Mouse (Mus musculus): Measurements from ENCODE around the gene Ahrr. TPM values are rescaled to one million over a fixed set of nuclear protein-coding genes. Genes with fewer than 3 reads are reported as not detected.
A peak's percentile ranks its signal among the peaks of the same experiment; 100 is the strongest.

Gene Ahrr
- polyA plus RNA-seq, 1 experiment from 2014 or later: 0.54 TPM

DNA sequence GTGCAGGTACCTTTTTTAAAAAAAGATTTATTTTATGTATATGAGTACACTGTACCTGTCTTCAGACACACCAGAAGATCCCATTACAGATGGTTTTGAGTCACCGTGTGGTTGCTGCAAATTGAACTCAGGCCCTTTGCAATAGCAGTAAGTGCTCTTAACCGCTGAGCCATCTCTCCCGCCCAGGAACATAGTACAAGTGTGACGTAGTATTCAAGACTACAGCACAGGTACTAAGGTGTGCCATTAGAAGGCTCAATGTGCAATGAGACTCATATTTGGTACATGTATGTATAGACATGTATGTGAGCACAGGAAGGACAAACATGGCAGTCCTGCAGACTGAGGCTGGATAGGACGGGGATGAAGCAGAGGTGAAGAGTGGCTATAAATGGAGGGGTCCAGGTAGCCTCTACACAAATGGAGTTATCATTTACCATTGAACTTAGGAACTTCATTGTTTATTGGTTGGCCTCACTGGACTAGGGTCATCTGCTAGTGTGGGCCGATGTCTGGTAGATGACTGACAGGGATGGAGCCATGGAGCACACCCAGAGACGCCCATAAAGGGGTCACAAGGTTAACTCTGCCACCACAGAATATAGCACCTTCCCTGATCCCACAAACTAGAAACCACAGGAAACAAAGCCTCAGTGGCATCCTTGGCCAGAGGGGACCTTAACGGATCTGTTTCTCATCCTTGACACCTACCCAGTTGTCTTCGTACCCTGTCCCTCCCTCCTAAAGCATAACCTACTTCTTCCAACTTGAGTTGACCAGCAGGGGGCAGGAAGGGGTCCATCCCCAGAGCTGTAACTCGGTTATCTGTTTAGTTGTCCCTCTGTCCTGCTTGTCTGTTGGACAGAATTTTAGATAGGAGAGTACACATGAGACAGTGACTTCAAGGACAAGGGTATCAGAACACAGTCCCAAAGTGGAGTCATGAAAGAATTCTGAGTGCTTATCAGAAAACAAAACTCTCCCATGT lies 10.2 kb upstream of the Ahrr start:
- H3K9ac ChIP-seq (ENCODE audit: low read depth, low read length): no peak overlapping the region
- peak; percentile 63 for ATAC-seq
- WGBS: 81% methylated on average over 10 of the region's 10 CpGs

DNA sequence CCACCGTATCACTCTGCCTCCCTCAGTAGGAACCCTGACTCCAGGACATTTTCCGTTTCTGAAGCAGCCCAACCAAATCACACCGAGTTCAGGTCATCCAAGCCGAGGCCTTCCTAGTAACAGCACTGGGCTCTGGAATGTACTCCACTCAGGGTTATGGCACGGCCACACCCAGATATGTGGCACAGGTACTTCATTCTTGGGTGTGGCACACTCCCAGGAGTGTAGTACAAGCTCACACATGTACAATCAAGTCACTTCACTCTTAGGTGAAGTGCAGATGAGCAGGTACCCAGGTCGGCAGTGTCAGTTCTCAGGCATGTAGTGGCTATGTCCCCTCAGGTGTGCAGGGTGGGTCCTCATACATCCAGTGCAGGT lies 9.5 kb upstream of the Ahrr start:
- no peak overlapping the region for H3K9ac ChIP-seq (ENCODE audit: low read depth, low read length)
- no peaks in the 10 kb centered on the region for H3K4me1 ChIP-seq (ENCODE audit: control insufficient read depth, insufficient read depth, low read length)
- H3K4me3 ChIP-seq (ENCODE audit: low read length): no peak overlapping the region
- no peak overlapping the region for H3K4me2 ChIP-seq (ENCODE audit: low read depth, low read length)
- H3K9me3 ChIP-seq (ENCODE audit: control insufficient read depth, low read length): no peaks in the 10 kb centered on the region
- 58% methylated on average over 6 of the region's 6 CpGs for WGBS
- peaks cover 3% of the 10 kb centered on the region; the same call in 1 of the 2 replicates for H3K36me3 ChIP-seq (ENCODE audit: control insufficient read depth, insufficient read depth, low read length)
- ATAC-seq: peak; percentile 92
- H3K27me3 ChIP-seq (replicated peaks; ENCODE audit: control insufficient read depth, insufficient read depth, low read length): no peaks in the 10 kb centered on the region
- H3K27ac ChIP-seq (ENCODE audit: low read length): no peak overlapping the region

More for the DNA sequence above, 10.2 kb upstream of the Ahrr start:
- no peak overlapping the region for H3K4me3 ChIP-seq (ENCODE audit: low read length)
- no peak overlapping the region for H3K4me2 ChIP-seq (ENCODE audit: low read depth, low read length)
- no peaks in the 10 kb centered on the region for H3K27me3 ChIP-seq (replicated peaks; ENCODE audit: control insufficient read depth, insufficient read depth, low read length)
- peaks cover 3% of the 10 kb centered on the region; the same call in 1 of the 2 replicates for H3K36me3 ChIP-seq (ENCODE audit: control insufficient read depth, insufficient read depth, low read length)
- H3K9me3 ChIP-seq (ENCODE audit: control insufficient read depth, low read length): no peaks in the 10 kb centered on the region
- no peak overlapping the region for H3K27ac ChIP-seq (ENCODE audit: low read length)
- H3K4me1 ChIP-seq (ENCODE audit: control insufficient read depth, insufficient read depth, low read length): no peaks in the 10 kb centered on the region

DNA sequence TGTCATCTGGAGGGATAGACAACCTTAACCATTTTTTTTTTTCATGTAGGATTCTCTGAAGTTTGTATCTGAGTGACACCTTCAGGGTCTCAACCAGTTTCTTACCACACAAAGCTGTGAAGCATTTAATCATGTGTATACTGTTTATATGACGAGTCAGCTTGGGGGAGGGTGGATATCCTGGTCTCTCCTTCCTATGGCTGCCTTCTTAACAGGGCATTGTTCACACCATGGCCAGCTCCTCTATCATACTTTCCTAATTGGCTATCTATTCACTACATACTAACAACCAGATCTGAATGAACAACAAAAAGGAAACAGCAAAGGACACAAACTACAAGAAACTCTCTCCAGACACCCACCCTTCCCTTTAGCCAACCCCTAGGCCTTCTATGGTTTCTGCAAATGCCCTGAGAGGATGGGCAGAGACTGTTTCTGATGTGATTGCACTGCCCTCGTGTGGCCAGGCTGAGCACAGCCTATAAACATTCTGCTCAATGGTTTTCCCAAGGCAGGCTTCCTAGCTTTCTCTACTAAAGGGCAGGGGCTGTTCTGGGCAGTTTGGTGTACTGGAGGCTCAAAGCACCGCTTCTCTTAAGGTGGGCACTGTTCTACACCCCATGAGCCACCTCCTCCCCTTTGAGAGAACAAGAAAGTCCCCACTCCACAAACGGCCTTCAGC lies 8.9 kb upstream of the Ahrr start:
- peak; percentile 77 for ATAC-seq
- Histone ChIP-seq H3K4me1 (ENCODE audit: control insufficient read depth, insufficient read depth, low read length) (no peaks in the 10 kb centered on the region), H3K4me3 (ENCODE audit: low read length) (no peak overlapping the region), H3K36me3 (ENCODE audit: control insufficient read depth, insufficient read depth, low read length) (peaks cover 3% of the 10 kb centered on the region; the same call in 1 of the 2 replicates), H3K9ac (ENCODE audit: low read depth, low read length) (no peak overlapping the region), H3K9me3 (ENCODE audit: control insufficient read depth, low read length) (no peaks in the 10 kb centered on the region), H3K4me2 (ENCODE audit: low read depth, low read length) (no peak overlapping the region), H3K27me3 (replicated peaks; ENCODE audit: control insufficient read depth, insufficient read depth, low read length) (no peaks in the 10 kb centered on the region), H3K27ac (ENCODE audit: low read length) (no peak overlapping the region)
- 38% methylated on average over 4 of the region's 4 CpGs for WGBS

DNA sequence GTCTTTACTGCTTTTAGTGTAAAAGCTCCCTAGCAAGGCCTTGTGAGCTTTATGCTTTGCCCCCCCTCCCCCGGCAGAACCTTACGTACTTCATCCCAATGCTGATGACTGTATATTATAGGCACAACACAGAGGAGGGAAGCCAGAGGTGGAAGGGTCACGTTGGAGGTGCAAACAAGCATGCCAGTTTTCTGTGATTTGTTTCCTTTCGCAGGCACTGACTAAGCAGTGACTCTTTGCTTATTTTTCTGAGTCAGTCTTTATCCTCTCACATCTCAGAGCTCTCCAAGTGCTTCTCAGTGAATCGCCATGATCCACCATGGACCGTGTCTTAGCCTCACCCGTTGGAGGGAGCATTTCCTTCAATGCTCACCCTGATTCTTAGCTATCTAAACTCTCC lies 4.2 kb upstream of the Ahrr start:
- no peak overlapping the region for H3K4me3 ChIP-seq (ENCODE audit: low read length)
- 73% methylated on average over 7 of the region's 7 CpGs for WGBS
- no peaks in the 10 kb centered on the region for H3K9me3 ChIP-seq (ENCODE audit: control insufficient read depth, low read length)
- H3K4me1 ChIP-seq (ENCODE audit: control insufficient read depth, insufficient read depth, low read length): peaks cover 5% of the 10 kb centered on the region; the same call in 1 of the 2 replicates
- H3K4me2 ChIP-seq (ENCODE audit: low read depth, low read length): no peak overlapping the region
- peaks cover 6% of the 10 kb centered on the region; the same call in 1 of the 2 replicates for H3K27me3 ChIP-seq (replicated peaks; ENCODE audit: control insufficient read depth, insufficient read depth, low read length)
- no peaks in the 10 kb centered on the region for H3K36me3 ChIP-seq (ENCODE audit: control insufficient read depth, insufficient read depth, low read length)
- ATAC-seq: no peak
- no peak overlapping the region for H3K9ac ChIP-seq (ENCODE audit: low read depth, low read length)
- no peak overlapping the region for H3K27ac ChIP-seq (ENCODE audit: low read length)

DNA sequence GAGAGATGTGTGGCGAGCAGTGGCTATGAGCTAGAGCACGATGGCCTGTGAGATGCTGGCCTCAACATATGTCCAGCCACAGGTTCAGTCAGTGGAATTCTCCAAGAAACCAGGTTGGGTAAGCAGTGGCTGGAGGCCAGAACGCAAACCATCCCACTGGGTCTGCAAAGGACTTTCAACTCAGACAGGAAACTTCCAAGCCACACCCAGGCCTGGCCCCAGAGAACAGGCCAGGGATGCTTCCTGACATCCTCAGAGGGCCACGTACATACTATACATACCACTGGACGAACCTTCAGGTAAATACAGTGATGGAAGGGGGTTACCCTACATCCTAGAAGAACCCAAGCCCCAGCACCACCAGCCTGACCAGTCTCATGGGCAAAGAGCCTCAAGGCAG lies 2.5 kb downstream of the Ahrr start:
- Histone ChIP-seq H3K4me1 (ENCODE audit: control insufficient read depth, insufficient read depth, low read length) (peaks cover 5% of the 10 kb centered on the region; the same call in 1 of the 2 replicates), H3K4me2 (ENCODE audit: low read depth, low read length) (no peak overlapping the region), H3K27me3 (replicated peaks; ENCODE audit: control insufficient read depth, insufficient read depth, low read length) (peaks cover 6% of the 10 kb centered on the region; the same call in 1 of the 2 replicates), H3K4me3 (ENCODE audit: low read length) (no peak overlapping the region), H3K36me3 (ENCODE audit: control insufficient read depth, insufficient read depth, low read length) (no peaks in the 10 kb centered on the region), H3K9ac (ENCODE audit: low read depth, low read length) (no peak overlapping the region), H3K9me3 (ENCODE audit: control insufficient read depth, low read length) (no peaks in the 10 kb centered on the region), H3K27ac (ENCODE audit: low read length) (no peak overlapping the region)
- 87% methylated on average over 5 of the region's 5 CpGs for WGBS
- no peak for ATAC-seq

DNA sequence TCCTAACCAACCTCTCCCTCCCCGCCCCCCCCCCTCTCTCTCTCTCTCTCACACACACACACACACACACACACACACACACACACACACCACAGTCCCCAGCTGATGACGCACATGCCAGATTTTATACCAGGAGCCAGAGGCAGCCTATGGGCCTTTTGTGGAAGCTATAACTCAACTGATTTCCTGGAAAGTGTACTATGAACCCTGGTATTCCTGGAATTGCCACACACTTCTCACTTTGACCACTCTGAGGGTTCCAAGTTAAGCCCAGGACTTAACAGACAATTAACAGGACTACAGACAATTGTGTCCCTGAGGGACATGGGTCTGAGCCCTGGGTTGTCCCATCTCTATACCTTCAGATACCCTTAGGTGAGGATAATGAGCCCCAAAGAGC lies 9.8 kb downstream of the Ahrr start:
- Histone ChIP-seq H3K9ac (ENCODE audit: low read depth, low read length) (no peak overlapping the region), H3K4me3 (ENCODE audit: low read length) (no peak overlapping the region), H3K27me3 (replicated peaks; ENCODE audit: control insufficient read depth, insufficient read depth, low read length) (no peaks in the 10 kb centered on the region), H3K4me1 (ENCODE audit: control insufficient read depth, insufficient read depth, low read length) (no peaks in the 10 kb centered on the region), H3K9me3 (ENCODE audit: control insufficient read depth, low read length) (no peaks in the 10 kb centered on the region), H3K4me2 (ENCODE audit: low read depth, low read length) (no peak overlapping the region), H3K36me3 (ENCODE audit: control insufficient read depth, insufficient read depth, low read length) (no peaks in the 10 kb centered on the region), H3K27ac (ENCODE audit: low read length) (no peak overlapping the region)
- ATAC-seq: peak; percentile 89
- WGBS: 46% methylated on average over 2 of the region's 2 CpGs

DNA sequence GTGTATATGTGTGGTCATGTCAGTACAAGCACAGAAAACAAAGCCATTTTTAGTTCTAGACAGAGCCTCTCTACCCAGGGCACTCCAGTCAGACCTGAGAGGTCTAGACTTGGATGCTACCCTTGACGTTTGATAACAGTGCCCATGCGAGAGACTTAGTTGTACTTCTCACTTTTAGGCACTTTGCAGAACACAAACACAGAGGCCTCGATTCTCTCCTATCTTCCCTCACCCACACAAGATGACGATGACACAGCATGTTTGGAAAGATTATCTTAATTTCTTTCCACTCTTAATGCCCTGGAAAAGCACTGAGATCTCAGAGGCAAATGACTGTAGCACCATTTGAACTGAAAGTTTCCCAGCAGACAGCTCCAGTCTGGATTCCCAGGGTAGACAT lies 16.4 kb downstream of the Ahrr start:
- 71% methylated on average over 4 of the region's 4 CpGs for WGBS
- Histone ChIP-seq H3K36me3 (ENCODE audit: control insufficient read depth, insufficient read depth, low read length) (no peaks in the 10 kb centered on the region), H3K9ac (ENCODE audit: low read depth, low read length) (no peak overlapping the region), H3K4me3 (ENCODE audit: low read length) (no peak overlapping the region), H3K27me3 (replicated peaks; ENCODE audit: control insufficient read depth, insufficient read depth, low read length) (no peaks in the 10 kb centered on the region), H3K4me1 (ENCODE audit: control insufficient read depth, insufficient read depth, low read length) (no peaks in the 10 kb centered on the region), H3K9me3 (ENCODE audit: control insufficient read depth, low read length) (no peaks in the 10 kb centered on the region), H3K27ac (ENCODE audit: low read length) (no peak overlapping the region), H3K4me2 (ENCODE audit: low read depth, low read length) (no peak overlapping the region)
- no peak for ATAC-seq

DNA sequence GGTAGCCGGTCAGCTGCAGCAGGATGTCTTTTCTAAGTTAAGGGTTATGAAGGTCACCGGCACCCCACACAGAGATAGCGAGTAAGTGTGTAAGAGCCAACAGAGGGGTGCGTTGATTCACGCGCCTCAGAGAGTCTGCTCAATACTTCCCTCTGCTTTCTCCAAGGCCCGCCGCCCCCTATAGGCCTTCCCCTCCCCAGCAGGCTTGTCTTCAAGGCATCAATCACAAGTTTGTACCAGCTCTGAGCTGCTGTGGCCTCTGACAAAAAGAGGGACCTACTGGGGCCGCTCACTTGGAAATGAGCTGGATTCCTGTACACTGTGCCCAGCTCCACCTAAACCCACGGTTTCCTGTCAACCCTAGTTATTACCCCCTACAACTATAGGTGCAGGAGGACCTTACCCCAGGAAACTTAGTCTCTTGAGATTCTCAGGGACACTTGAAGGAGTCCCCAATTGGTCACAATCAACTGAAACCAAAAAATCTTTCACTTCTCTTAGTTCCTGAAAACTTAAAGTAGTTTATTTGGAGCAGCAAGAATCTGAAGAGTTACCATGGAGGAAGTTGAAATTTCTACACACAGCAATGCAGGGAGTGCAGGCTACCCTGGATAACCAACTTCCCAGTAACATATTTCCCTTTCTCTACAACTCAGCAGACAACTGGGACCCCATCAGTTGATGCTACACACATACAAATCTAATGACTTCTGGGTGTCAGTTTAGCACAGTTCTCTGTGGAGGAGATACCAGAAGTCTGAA lies 31.7 kb downstream of the Ahrr start:
- H3K9me3 ChIP-seq (ENCODE audit: control insufficient read depth, low read length): no peaks in the 10 kb centered on the region
- no peak overlapping the region for H3K27ac ChIP-seq (ENCODE audit: low read length)
- peak overlapping the region; percentile 71 for H3K9ac ChIP-seq (ENCODE audit: low read depth, low read length)
- peak; percentile 86 for ATAC-seq
- WGBS: 8% methylated on average over 10 of the region's 10 CpGs
- no peaks in the 10 kb centered on the region for H3K27me3 ChIP-seq (replicated peaks; ENCODE audit: control insufficient read depth, insufficient read depth, low read length)
- H3K36me3 ChIP-seq (ENCODE audit: control insufficient read depth, insufficient read depth, low read length): no peaks in the 10 kb centered on the region
- H3K4me2 ChIP-seq (ENCODE audit: low read depth, low read length): peak overlapping the region; percentile 96
- H3K4me3 ChIP-seq (ENCODE audit: low read length): peak overlapping the region; percentile 56
- H3K4me1 ChIP-seq (ENCODE audit: control insufficient read depth, insufficient read depth, low read length): peaks cover 5% of the 10 kb centered on the region; the same call in 1 of the 2 replicates

Data from intestine, embryonic 16.5 days (tissue).